ENCODE assay signal across 11 mouse cellular contexts in the genomic region with DNA sequence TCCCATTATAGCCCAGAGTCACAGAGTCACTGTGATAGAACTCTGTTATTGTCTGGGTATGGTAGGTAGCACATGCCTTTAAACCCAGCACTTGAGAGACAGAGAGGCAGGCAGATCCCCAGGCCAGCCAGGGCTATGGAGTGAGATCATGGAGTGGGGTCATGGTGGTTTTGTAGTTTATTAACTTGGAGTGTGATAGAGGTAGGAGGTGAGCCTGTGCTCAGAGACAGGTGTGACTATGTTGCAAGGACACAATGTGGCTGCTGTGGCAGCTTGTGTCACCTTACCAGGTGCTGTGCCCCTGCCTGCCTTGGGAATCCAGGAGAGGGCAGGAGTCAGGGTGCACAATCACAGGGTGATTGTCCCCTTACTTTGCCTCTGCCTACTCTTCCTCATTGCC. TPM values are rescaled to one million over a fixed set of nuclear protein-coding genes. Genes with fewer than 3 reads are reported as not detected.
DNase-seq lines count a peak whose midpoint lies in the region; ATAC-seq lines count a peak whose summit lies in the region.
"Had no signal": no experiment of that assay in that cellular context is flagged by ENCODE, and none has a peak within 500 bp of the region (broad histone marks: within the 10 kb centered on the region; RNA-seq: fewer than 3 reads in every experiment).

No protein-coding gene starts in this region.

- intact Hi-C loops in gastrocnemius, postnatal 36 days (cut with DNase I) = no loop called here

- H3K27me3 ChIP-seq in heart, embryonic 13.5 days (replicated peaks) = no peaks in the 10 kb centered on the region
- H3K27me3 ChIP-seq in megakaryocyte, embryonic 14.5 days (replicated peaks) = no peaks in the 10 kb centered on the region
- no peaks in the 10 kb centered on the region for H3K27me3 ChIP-seq in intestine, embryonic 15.5 days (replicated peaks)

- peaks cover 74% of the 10 kb centered on the region for H3K4me1 ChIP-seq in heart, embryonic 13.5 days
- peaks cover 92% of the 10 kb centered on the region for H3K4me1 ChIP-seq in megakaryocyte, embryonic 14.5 days
- H3K4me1 ChIP-seq in intestine, embryonic 15.5 days (replicated peaks) = peaks cover 63% of the 10 kb centered on the region

- peak overlapping the region; percentile 93 for H3K4me2 ChIP-seq in heart, embryonic 13.5 days
- H3K4me2 ChIP-seq in intestine, embryonic 15.5 days (replicated peaks) = peak overlapping the region; percentile 97

- H3K4me3 ChIP-seq in heart, embryonic 13.5 days = no peak overlapping the region
- H3K4me3 ChIP-seq in megakaryocyte, embryonic 14.5 days (replicated peaks) = peak overlapping the region; percentile 74
- no peak overlapping the region for H3K4me3 ChIP-seq in intestine, embryonic 15.5 days (replicated peaks)

- H3K27ac ChIP-seq in heart, embryonic 13.5 days (replicated peaks) = peak overlapping the region; percentile 94; the same call in 1 of the 2 replicates
- peak overlapping the region; percentile 28 for H3K27ac ChIP-seq in intestine, embryonic 15.5 days
- H3K27ac ChIP-seq: macrophage had no signal

- no peak for ATAC-seq in heart, embryonic 13.5 days (ENCODE audit: extremely low read depth, insufficient number of reproducible peaks, low FRiP score, low TSS enrichment)
- ATAC-seq in megakaryocyte, adult 5-6 weeks (ENCODE audit: poor library complexity, severe bottlenecking) = no peak
- no peak for ATAC-seq in intestine, embryonic 15.5 days

- no peaks in the 10 kb centered on the region for H3K9me3 ChIP-seq in heart, embryonic 13.5 days
- no peaks in the 10 kb centered on the region for H3K9me3 ChIP-seq in megakaryocyte, embryonic 14.5 days
- H3K9me3 ChIP-seq in intestine, embryonic 15.5 days = no peaks in the 10 kb centered on the region

- H3K9ac ChIP-seq in heart, embryonic 13.5 days = peak overlapping the region; percentile 99
- H3K9ac ChIP-seq in intestine, embryonic 15.5 days = no peak overlapping the region

- DNase-seq in heart, adult 8-10 months (ENCODE audit: low spot score) = no peak
- DNase-seq in yolk sac, embryonic 10.5 days (ENCODE audit: low spot score) = peak; percentile 55
- no peak for DNase-seq in layer of hippocampus, postnatal 36 days
- DNase-seq in gastrocnemius, postnatal 36 days = no peak

- H3K36me3 ChIP-seq in heart, embryonic 13.5 days = peaks cover 20% of the 10 kb centered on the region
- H3K36me3 ChIP-seq in megakaryocyte, embryonic 14.5 days (replicated peaks; ENCODE audit: low read length) = peaks cover 38% of the 10 kb centered on the region
- H3K36me3 ChIP-seq in intestine, embryonic 15.5 days = peaks cover 11% of the 10 kb centered on the region

RNA-seq across cellular contexts. Expression of gene Git1, which starts 2.1 kb away (rescaled TPM):
- 7.8 and 7.9 TPM in 2 replicates for polyA plus RNA-seq in heart, embryonic 13.5 days (2015; fragmentation: Nextera tagmentation; extraction: Ambion mirVana)
- total RNA-seq in heart, adult 8-10 months (2022) = 10 to 100 TPM; 53.5 to 63.3 (median 57.1) TPM
- 65.1 and 158 TPM in 2 replicates for polyA plus RNA-seq in megakaryocyte, embryonic 14.5 days (2012; ENCODE audit: insufficient read depth, low replicate concordance)
- 17.6 and 20.0 TPM in 2 replicates for total RNA-seq in megakaryocyte, adult 5-6 weeks (2015)
- 12.3 and 18.7 TPM in 2 replicates for total RNA-seq in megakaryocyte, adult 5-6 weeks (2017)
- polyA plus RNA-seq in intestine, embryonic 15.5 days (2015; fragmentation: Nextera tagmentation; extraction: Ambion mirVana) = 10.7 and 11.8 TPM in 2 replicates
- total RNA-seq in layer of hippocampus, postnatal 36 days (2021) = 100 to 1,000 TPM; 284 to 288 TPM
- 10 to 100 TPM; 23.9 to 25.5 TPM for total RNA-seq in gastrocnemius, postnatal 36 days (2021)

RNA-seq across cellular contexts. Expression of gene Ankrd13b, which starts 6.0 kb away (rescaled TPM):
- 2.6 and 3.3 TPM in 2 replicates for polyA plus RNA-seq in heart, embryonic 13.5 days (2015; fragmentation: Nextera tagmentation; extraction: Ambion mirVana)
- total RNA-seq in heart, adult 8-10 months (2022) = 10 to 100 TPM in 2 of 4 experiments, 1 to 10 TPM in 2; 7.5 to 11.6 (median 9.9) TPM
- 6.7 and 9.3 TPM in 2 replicates for polyA plus RNA-seq in megakaryocyte, embryonic 14.5 days (2012; ENCODE audit: insufficient read depth, low replicate concordance)
- 2.0 and 2.1 TPM in 2 replicates for total RNA-seq in megakaryocyte, adult 5-6 weeks (2015)
- total RNA-seq in megakaryocyte, adult 5-6 weeks (2017) = 2.8 and 9.1 TPM in 2 replicates
- 4.9 and 5.1 TPM in 2 replicates for polyA plus RNA-seq in intestine, embryonic 15.5 days (2015; fragmentation: Nextera tagmentation; extraction: Ambion mirVana)
- 10 to 100 TPM; 83.2 to 88.4 TPM for total RNA-seq in layer of hippocampus, postnatal 36 days (2021)
- 1 to 10 TPM; 7.3 to 8.3 TPM for total RNA-seq in gastrocnemius, postnatal 36 days (2021)

RNA-seq across cellular contexts. Expression of gene Abhd15, which starts 19.4 kb away (rescaled TPM):
- polyA plus RNA-seq in heart, embryonic 13.5 days (2015; fragmentation: Nextera tagmentation; extraction: Ambion mirVana) = 1.1 and 1.6 TPM in 2 replicates
- 1 to 10 TPM; 1.7 to 3.2 (median 2.2) TPM for total RNA-seq in heart, adult 8-10 months (2022)
- 2.4 and 4.6 TPM in 2 replicates for polyA plus RNA-seq in megakaryocyte, embryonic 14.5 days (2012; ENCODE audit: insufficient read depth, low replicate concordance)
- total RNA-seq in megakaryocyte, adult 5-6 weeks (2015) = 6.8 and 8.3 TPM in 2 replicates
- total RNA-seq in megakaryocyte, adult 5-6 weeks (2017) = 13.8 and 17.0 TPM in 2 replicates
- polyA plus RNA-seq in intestine, embryonic 15.5 days (2015; fragmentation: Nextera tagmentation; extraction: Ambion mirVana) = 3.5 and 3.6 TPM in 2 replicates
- 1 to 10 TPM; 1.3 to 1.5 TPM for total RNA-seq in layer of hippocampus, postnatal 36 days (2021)
- total RNA-seq in gastrocnemius, postnatal 36 days (2021) = under 1 TPM; 0.28 to 0.52 TPM

RNA-seq across cellular contexts. Expression of gene Trp53i13, which starts 20.3 kb away (rescaled TPM):
- 23.5 and 27.7 TPM in 2 replicates for polyA plus RNA-seq in heart, embryonic 13.5 days (2015; fragmentation: Nextera tagmentation; extraction: Ambion mirVana)
- 10 to 100 TPM; 10.5 to 12.4 (median 11.4) TPM for total RNA-seq in heart, adult 8-10 months (2022)
- polyA plus RNA-seq in megakaryocyte, embryonic 14.5 days (2012; ENCODE audit: insufficient read depth, low replicate concordance) = 22.3 and 38.9 TPM in 2 replicates
- 6.2 and 6.5 TPM in 2 replicates for total RNA-seq in megakaryocyte, adult 5-6 weeks (2015)
- 5.0 and 5.8 TPM in 2 replicates for total RNA-seq in megakaryocyte, adult 5-6 weeks (2017)
- 28.5 and 29.1 TPM in 2 replicates for polyA plus RNA-seq in intestine, embryonic 15.5 days (2015; fragmentation: Nextera tagmentation; extraction: Ambion mirVana)
- total RNA-seq in layer of hippocampus, postnatal 36 days (2021) = 1 to 10 TPM; 5.4 to 5.9 TPM
- total RNA-seq in gastrocnemius, postnatal 36 days (2021) = 1 to 10 TPM; 2.9 to 3.6 TPM

RNA-seq across cellular contexts. Expression of gene Gm10392, which starts 23.5 kb away (rescaled TPM):
- 0.11 TPM in 1 of 2 replicates, not detected in the other for polyA plus RNA-seq in heart, embryonic 13.5 days (2015; fragmentation: Nextera tagmentation; extraction: Ambion mirVana)
- total RNA-seq in heart, adult 8-10 months (2022) = not detected
- polyA plus RNA-seq in megakaryocyte, embryonic 14.5 days (2012; ENCODE audit: insufficient read depth, low replicate concordance) = 0.08 TPM in 1 of 2 replicates, not detected in the other
- total RNA-seq in megakaryocyte, adult 5-6 weeks (2015) = not detected in 2 replicates
- 0.51 and 1.8 TPM in 2 replicates for total RNA-seq in megakaryocyte, adult 5-6 weeks (2017)
- not detected in 2 replicates for polyA plus RNA-seq in intestine, embryonic 15.5 days (2015; fragmentation: Nextera tagmentation; extraction: Ambion mirVana)
- total RNA-seq in layer of hippocampus, postnatal 36 days (2021) = not detected
- not detected for total RNA-seq in gastrocnemius, postnatal 36 days (2021)
- total RNA-seq: gastrocnemius, adult 18-20 months had no signal
- polyA plus RNA-seq: macrophage; testis, adult 2 months had no signal

Comparison
In these comparisons a context has a peak if more than half of its experiments do, and no peak if none do; other contexts are left out.
1. RNA of gene Git1, which starts 2.1 kb away (total RNA-seq): 284 to 288 TPM in layer of hippocampus, postnatal 36 days; 53.5 to 63.3 TPM in heart, adult 8-10 months, 23.9 to 25.5 TPM in gastrocnemius, postnatal 36 days and 12.3 to 20.0 TPM in megakaryocyte, adult 5-6 weeks; every median in the first group is over 4 times any median in the second.
2. RNA of gene Ankrd13b, which starts 6.0 kb away (total RNA-seq): 83.2 to 88.4 TPM in layer of hippocampus, postnatal 36 days; 7.5 to 11.6 TPM in heart, adult 8-10 months, 7.3 to 8.3 TPM in gastrocnemius, postnatal 36 days and 2.0 to 9.1 TPM in megakaryocyte, adult 5-6 weeks; every median in the first group is over 4 times any median in the second.